Mouse (Mus musculus): ENCODE data around the gene Pdcd7. TPM values are rescaled to one million over a fixed set of nuclear protein-coding genes. Genes with fewer than 3 reads are reported as not detected.
A peak's percentile ranks its signal among the peaks of the same experiment; 100 is the strongest.

Gene Pdcd7
- total RNA-seq, 2 experiments from 2014 or later = 28.0 to 29.1 TPM

DNA sequence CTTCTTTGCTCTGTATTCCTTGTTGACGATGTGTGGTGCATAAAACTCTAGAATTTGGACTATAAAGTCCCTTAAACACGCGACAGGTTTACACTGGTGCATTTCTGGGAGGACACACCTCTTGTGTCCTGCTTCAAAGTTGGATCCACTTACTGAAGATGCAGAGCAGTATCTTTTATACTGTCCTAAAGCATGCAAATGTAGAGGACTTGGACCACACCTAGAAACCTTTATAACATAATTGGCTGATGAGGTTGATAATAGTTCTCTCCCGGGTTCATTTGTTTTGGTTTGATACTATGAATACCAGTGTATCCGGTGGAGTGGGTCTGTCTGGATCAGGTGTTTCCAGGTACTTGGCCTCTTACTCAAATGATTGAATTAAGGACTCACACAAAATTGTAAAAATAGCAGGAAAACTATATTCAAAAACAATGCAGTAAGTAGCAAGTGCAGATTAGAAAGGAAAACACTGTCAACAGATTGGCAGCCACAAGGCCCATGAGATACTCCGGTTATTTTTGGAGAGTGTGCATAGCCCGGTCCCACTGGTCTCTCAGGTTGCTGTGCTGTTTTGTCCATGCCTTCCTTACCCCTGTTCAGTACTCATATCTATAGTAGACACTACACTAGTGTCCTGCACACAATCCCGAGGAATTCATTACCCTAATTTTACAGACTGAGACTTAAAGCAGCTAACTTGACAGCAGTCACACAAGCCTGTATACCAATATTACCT lies 1.4 kb downstream of the Pdcd7 start:
- DNase-seq (ENCODE audit: low spot score in 2 of 2) = no peak
- intact Hi-C loops (cut with DNase I) = no loop called here

DNA sequence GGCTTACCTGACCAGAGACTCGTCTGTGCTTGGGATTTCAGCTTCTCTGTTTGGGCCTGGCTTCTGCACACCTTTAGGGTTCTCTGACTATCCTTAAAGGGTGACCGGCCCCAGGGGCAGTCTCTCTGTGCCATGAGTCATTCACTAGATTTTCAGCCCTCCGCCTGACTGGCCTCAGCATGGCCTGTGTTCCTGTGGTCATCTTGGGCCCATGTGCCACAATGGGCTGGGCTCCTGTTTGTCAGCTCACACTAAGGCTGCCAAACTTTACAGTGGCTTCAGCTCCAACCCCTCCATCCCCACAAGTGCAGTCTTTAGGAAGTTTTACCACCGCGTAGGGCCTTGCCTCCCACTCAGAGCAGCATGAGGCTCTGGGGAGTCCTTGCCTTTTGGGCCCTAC lies 7.3 kb downstream of the Pdcd7 start:
- no peak for DNase-seq (ENCODE audit: low spot score in 2 of 2)
- intact Hi-C loops (cut with DNase I) = no loop called here

GRCm38 (mm10) chr9:65356561-65356960 lies 10.7 kb downstream of the Pdcd7 start:
- intact Hi-C loops (cut with DNase I) = no loop called here
- no peak for DNase-seq (ENCODE audit: low spot score in 2 of 2)

DNA sequence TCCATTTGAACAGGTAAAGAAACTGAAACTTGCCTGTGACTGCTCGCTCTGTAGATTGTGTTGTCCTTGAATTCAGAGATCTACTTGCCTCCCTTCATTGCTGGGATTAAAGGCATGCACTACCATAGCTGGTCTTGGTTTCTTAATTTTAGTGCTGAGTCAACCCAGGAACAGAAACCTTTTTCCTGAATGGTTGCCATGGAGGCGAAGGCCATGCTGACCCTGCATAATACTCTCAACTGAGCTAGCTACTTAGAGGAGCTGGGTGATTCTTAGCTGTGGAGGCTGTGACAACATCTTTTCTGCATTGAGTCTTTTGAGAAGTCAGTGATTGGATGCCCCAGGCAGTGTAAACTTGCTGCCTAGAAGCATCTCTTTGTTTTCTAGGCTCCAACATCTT lies 11.1 kb downstream of the Pdcd7 start:
- no peak for DNase-seq (ENCODE audit: low spot score in 2 of 2)
- intact Hi-C loops (cut with DNase I) = no loop called here

- intact Hi-C loops (cut with DNase I) = no loop called here
- DNase-seq (ENCODE audit: low spot score in 2 of 2) = no peak
These were observed 13.1 kb downstream of the Pdcd7 start for GRCm38 (mm10) chr9:65358956-65359480.

DNA sequence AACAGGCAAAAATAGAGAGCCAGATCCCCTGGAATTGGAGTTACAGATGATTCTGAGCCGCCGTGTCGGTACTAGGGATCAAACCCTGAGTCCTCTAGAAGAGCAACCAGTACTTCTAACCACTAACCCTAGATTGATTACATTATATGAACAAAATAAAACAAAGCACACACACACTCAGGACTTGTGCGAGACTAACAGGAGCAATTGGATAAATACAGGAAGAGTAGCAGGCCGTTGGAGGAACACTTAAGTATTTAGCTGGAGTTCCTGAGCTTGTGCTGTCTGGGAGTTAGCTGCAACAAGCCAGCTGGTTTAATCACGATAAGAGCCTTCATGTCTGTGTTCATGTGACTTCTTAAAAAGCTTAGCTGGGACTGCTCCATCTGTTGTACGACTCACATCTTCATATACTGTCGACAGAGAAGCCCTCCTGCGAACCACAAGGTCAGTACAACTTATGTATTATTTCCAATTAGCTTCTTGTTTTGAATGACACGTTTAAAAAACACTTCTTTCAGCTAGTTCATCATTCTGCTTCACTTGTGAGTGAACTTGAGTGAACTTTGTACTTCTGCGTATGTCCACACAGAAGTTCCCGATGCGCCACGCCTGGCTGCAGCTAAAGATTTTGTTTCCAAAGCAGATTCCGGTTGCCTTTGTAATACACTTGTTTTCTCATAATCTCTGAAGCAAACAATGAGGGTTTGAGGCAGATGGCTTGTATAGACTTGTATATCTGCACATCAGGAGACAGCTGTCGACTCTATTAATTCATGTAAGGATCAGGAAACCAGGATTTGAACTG lies 14.9 kb downstream of the Pdcd7 start, which contains the start of gene Ubap1l:
Ubap1l (plus strand) TSS at position 401 of the 808 bp plus-strand sequence.
- DNase-seq (ENCODE audit: low spot score in 2 of 2) = no peak

GRCm38 (mm10) chr9:65363684-65364083 lies 17.8 kb downstream of the Pdcd7 start:
- intact Hi-C loops (cut with DNase I) = no loop called here
- DNase-seq (ENCODE audit: low spot score in 2 of 2) = no peak

More for the DNA sequence above, 14.9 kb downstream of the Pdcd7 start, which contains the start of gene Ubap1l:
- intact Hi-C loops (cut with DNase I) = no loop called here

DNA sequence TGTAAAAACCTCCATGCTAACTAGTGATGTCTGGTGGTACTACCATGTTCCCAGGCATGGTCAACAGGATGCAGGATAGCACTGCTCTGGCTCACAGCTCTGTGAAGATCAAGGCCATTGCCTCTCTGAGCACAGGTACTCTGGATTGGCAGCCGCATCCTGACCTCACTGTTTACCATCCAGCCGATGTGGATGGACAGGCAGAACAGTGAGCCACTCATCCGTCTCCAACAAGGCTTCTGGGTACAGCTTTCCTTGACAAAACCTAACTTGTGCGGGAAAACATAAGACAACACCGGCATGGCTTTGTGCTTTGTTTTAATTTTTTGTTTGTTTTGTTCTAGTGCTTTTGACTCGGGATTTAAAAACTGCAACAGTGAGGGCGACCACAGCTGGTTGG lies 19.8 kb downstream of the Pdcd7 start:
- intact Hi-C loops (cut with DNase I) = no loop called here
- no peak for DNase-seq (ENCODE audit: low spot score in 2 of 2)

DNA sequence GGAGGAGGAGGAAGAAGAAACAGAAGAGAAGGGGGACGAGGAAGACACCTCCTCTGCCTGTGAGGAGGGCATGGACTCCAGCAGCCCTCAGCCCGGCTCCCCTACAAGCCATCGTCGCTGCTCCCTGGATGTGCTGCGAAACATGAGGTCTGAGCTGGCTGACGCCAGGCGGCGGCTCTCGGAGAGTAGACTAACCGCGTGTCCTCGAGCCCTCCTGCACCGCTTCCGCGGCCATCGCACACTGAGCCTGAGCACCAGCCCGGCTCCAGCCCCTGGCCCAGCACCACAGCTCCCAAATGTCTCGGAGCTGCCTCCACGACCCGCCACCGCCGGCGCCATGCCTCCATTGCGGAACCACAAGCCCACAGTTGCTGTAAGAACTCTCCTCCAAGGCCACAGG lies 25.9 kb downstream of the Pdcd7 start:
- no peak for DNase-seq (ENCODE audit: low spot score in 2 of 2)
- intact Hi-C loops (cut with DNase I) = loop anchor here (1.0 kb wide), 1 partner anchor 61 kb away; no protein-coding TSS in a partner anchor

GRCm38 (mm10) chr9:65372449-65372848 lies 26.5 kb downstream of the Pdcd7 start:
- peak; percentile 18 to 31 for DNase-seq (ENCODE audit: low spot score in 2 of 2)
- intact Hi-C loops (cut with DNase I) = loop anchor here (1.0 kb wide), 1 partner anchor 60 kb away; no protein-coding TSS in a partner anchor

DNA sequence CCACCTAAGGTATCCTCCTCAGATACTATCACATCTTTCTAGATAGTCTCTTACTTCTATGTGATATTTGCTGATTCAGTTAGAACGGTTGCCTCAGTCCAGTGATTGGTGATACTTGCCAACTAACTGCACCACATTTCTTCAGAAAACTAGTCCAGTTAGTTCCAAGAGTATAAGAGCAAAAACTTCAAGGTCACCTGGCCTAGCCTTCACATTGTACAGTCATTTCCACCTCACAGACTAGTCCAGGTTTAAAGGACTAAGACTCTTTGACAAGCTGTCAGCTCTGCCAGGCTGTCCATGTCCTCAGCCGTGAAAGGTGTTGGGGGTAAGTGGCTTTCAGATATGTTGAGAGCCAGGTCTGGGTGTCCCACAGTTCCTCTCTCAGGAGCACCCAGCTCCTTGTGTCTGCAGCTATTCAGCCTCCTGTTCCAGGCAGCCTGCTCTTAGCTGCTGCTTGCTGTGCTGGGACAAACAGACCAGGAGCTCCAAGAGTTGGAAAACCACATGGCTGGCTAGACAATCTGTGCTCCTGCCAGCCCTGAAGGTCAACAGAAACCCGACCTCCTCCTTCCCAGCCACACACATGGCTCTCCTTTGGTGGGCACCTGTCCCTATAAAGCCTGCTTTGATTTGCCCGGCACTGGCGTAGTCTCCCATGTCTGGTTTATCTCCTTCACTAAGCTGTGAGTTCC lies 28.7 kb downstream of the Pdcd7 start:
- DNase-seq (ENCODE audit: low spot score in 2 of 2) = no peak
- intact Hi-C loops (cut with DNase I) = no loop called here

DNA sequence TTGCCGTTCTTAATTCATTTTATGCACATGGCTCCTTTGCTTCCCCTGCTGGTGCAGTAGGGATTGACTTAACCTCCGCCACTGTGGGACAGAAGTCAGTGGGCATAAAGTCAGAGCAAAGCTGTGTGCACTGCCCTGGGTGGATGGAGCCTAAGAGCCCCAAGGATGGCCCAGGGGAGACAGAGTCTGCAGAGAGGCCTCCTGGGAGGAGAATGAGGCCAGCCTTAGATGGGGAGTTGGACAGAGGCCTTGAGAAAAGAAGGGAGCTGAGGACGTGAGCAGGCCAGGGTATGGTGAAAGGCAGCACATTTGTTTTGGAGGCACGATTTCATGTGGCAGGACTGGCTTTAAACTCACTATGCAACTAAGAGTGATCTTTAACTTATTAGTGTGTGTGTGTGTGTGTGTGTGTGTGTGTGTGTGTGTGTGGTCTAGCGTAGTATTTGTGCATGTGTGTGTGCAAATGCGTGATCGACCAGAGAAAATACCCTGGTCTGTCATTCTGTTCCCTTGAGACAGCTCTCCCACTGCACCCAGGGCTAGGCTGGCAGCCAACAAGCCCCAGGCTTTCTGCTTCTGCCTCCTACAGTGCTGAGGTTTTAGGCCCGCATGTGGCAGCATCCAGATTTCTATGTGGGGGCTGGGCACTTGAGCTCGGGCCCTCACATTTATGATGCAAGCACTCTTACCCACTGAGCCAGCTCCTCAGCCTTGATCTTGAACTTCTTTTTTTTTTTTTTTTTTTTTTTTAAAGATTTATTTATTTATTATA lies 29.4 kb downstream of the Pdcd7 start:
- peak; percentile 57 to 89 for DNase-seq (ENCODE audit: low spot score in 2 of 2)
- intact Hi-C loops (cut with DNase I) = no loop called here

- intact Hi-C loops (cut with DNase I) = no loop called here
- no peak for DNase-seq (ENCODE audit: low spot score in 2 of 2)
These were observed 35.2 kb downstream of the Pdcd7 start for GRCm38 (mm10) chr9:65381017-65381590.

DNA sequence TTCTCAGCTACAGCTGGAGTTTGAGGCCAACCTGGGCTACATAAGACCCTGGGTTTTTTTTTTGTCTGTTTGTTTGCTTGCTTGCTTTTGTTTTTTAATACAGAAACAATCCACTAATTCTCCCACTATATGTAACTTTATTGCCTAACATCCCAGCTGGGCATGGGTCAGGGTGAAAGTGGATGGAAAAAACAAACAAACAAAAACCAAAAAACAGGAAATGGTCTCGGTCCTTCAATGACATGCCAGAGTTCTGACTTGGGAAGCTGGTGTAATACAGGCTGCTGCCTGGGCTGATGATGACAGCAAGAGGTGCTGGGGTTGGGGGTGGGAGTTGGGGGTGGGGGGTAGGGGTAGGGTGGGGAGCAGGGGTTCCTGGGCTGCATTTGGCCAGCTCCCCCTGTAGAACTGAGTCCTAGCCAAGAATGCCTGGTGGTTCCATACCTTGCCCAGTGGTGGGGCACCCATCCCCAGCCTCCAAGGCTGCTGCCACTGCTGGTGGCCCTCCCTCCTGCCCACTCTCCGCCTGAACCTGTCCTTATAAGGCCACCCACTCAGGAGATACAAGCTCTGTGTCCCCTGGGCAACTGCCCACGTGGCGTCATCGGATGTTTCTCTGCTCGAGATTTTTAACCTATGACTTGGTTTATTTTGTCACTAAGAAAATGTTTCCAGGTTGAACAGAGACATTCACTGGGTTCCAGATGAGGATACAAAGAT lies 36.3 kb downstream of the Pdcd7 start:
- DNase-seq (ENCODE audit: low spot score in 2 of 2) = no peak
- intact Hi-C loops (cut with DNase I) = no loop called here

DNA sequence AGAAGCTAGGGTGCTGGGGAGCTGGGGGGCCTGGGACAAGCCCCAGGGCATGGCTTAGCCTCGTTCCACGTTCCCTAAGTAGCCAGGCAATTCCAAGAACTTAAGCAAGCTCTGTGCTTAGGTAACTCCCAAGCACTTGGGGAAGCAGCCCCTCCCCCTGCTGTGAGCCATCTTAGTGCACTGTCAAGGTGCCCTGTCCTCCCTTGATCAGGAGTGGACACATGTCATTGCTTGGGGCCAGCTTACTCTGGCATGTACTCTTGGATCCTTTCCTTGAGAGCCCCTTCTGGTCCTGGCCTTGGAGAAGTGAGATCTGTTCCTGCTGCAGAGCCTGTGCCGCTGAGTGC lies 36.8 kb downstream of the Pdcd7 start:
- intact Hi-C loops (cut with DNase I) = no loop called here

DNA sequence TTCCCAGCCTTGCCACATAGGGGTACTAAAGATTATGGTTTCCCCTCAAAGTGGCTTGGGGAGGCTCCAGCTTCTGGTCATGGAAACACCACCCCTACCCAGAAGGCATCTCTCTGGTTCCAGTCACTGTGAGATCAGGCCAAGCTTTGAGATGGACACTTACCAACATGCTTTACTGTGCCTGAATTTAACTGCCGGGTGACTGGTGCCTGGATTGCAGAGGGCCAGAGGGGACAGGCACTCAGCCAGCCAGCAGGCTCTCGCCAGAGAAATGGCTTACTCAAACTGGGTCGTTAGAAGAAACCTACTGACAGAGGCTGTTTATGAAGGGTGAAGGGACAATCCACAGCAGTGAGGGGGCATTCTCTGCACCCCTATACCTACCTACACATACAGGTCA lies 38.4 kb downstream of the Pdcd7 start:
- intact Hi-C loops (cut with DNase I) = no loop called here
- no peak for DNase-seq (ENCODE audit: low spot score in 2 of 2)

More for the DNA sequence above, 36.8 kb downstream of the Pdcd7 start:
- no peak for DNase-seq (ENCODE audit: low spot score in 2 of 2)

DNA sequence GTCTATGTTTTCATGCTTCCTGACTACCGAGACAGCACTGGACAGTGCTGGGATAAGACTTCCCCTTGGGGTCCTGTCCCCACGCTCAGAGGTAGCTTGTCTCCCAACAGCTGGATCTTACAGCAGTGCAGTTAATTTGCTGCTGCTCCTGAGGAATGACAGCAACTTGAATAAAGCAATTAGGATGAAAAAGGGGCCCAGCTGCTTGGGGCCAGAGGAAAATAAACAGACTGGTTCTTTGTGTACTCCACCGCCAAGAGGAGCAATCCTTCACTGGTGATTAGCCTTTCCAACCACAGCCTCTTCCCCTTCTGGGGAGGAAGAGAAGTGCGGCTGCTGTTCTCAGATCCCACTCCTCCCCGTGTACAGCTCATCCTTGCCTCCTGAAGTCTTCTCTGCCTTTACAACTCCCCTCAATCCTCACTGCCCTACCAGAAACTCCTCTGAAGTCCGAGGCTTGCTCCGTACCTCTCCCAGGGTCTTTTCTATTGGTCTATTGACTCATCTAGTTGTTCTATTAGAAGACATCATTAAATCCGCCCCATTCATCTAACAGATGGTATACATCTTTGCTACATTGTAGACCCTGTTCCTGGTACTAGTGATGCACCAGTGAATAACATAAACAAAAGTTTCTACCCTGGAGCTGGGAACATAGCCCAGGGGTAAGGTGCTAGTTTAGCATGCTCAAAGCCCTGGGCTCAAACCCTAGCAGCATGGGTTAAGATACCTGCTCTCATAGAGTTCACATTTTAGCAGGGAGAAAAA lies 40.7 kb downstream of the Pdcd7 start:
- intact Hi-C loops (cut with DNase I) = no loop called here
- no peak for DNase-seq (ENCODE audit: low spot score in 2 of 2)

All from left cerebral cortex, postnatal 25 days (tissue).